Mouse (Mus musculus) gastrocnemius, adult 18-20 months (tissue): Measurements from ENCODE around the gene Ankdd1a. TPM values are rescaled to one million over a fixed set of nuclear protein-coding genes. Genes with fewer than 3 reads are reported as not detected.
A peak's percentile ranks its signal among the peaks of the same experiment; 100 is the strongest.

Experiments used
- DNase-seq: peaks from one replicate; pipeline ENCODE4 v3.0.0; 2021; ENCODE audit warnings: low spot score
- long read RNA-seq, 2 experiments: library from polyadenylated mRNA; stranded (forward); transcript quantifications; one replicate each; pipeline ENCODE4 v2.0.0; 2021
- total RNA-seq, 2 experiments: library from RNA; stranded (reverse); gene quantifications; 2 replicates each; pipeline ENCODE4 v1.2.3; 2021

The Ankdd1a gene
- not detected for total RNA-seq
- long read RNA-seq, experiment 1 = 0 reads
- long read RNA-seq, experiment 2 = 0 reads

- DNase-seq = no peak
Measured at GRCm38 (mm10) chr9:65519807-65520504, at the start of gene Ankdd1a. TSS of gene Ankdd1a (minus strand) at chr9:65520193.

DNA sequence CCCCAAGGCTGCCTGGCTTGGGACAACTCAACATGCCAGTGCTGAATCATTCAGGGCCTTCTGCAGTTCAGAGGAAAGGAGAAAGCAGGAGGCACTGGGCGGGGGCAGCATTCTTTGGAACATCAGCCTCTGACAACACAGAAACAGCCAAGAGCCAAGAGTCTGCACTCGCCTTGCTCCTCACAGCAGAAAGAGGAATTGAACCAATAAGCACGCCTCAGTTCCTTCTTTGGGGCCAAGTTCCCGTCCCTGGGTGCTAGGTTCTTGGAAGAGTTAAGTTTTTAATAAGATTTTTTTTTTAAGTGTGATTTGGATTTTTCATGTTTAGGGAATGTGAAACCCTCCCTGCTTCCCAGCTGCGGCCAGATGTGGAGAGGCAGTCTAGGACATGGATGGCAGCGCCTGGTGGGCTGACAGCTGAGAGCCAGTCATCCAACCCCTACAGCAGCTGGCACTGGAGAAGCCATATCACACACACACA, 49.5 kb upstream of the Ankdd1a start:
- DNase-seq = peak; percentile 73

- no peak for DNase-seq
Measured at GRCm38 (mm10) chr9:65568787-65569186, 48.8 kb upstream of the Ankdd1a start.

DNA sequence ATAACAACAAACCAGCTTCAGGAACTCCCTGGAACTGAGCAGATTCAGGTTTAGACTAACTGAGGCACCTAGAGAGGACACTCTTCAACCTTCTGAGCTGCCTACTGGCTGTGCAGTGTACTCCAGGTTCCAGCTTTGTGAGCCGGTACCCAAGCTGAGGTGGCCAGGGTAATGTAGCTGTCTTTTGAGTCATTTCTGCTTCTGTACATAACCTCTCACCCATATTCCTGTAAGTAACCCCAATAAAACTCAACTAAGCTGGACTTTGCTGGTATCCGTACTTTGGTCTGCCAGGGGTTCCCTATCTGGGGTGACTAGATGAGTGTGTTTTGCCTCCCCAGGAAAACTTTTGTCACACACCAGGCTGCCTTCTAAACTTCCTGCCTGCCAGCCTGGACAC, 44.7 kb upstream of the Ankdd1a start:
- DNase-seq = no peak

- no peak for DNase-seq
Measured at GRCm38 (mm10) chr9:65563073-65563472, 43.1 kb upstream of the Ankdd1a start.

- peak; percentile 71 for DNase-seq
Measured at GRCm38 (mm10) chr9:65562081-65562506, 42.1 kb upstream of the Ankdd1a start.

DNA sequence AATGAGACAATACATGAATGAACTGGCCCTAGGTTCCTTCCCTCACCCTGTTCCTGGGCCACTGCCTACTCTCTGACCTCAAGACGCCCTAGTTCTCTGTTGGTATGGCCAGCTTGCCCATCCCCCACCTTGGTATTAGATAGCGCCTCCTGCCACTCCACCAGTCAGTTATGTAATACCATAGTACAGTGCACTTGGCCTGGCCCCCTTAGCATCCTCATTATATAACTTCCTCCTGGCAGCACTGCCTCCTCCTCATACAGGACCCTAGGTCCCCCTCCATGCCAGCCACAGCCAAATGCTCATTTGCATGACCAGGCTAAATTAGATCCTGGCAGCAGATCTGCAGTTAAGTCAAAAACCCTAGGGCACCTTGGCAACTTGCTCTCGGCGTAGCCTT, 41.0 kb upstream of the Ankdd1a start:
- DNase-seq = peak; percentile 80

DNA sequence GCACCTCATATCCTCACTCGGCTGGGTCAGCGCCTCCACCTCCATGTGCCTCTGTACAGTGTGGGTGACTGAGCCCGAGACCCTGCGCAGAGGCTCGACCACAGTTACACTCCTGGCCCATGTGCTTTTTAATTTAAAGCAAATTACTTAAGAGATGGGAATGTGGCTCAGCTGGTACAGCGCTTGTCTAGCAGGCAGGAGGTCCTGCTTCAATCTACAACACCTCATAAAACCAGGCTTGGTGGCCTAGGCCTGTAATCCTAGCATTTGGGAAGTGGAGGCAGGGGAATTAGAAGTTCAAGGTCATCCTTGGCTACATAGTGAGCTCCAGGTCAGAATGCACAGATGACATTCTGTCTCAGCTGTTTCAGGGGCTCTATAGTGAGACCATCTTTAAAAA, 38.8 kb upstream of the Ankdd1a start:
- DNase-seq = no peak

DNA sequence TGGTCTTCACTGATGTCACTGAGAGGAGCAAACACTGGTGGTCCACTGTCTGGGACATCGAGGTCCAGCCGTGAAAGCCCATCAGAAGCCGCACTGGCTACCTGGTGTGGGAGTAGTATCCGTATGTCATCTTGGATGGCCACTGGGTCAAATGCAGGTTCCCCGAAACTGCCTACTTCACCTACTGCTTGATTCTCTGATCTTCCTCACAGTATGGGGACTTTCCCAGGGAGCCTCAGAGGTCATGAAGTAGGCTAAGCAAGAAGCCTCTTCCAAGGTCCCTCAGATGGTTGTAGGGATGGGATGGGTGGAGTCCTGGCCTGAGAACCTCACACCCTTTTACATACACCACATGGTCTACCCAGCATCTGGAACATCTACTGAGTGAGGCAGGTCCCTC, 37.0 kb upstream of the Ankdd1a start:
- DNase-seq = no peak

GRCm38 (mm10) chr9:65556349-65556748, 36.4 kb upstream of the Ankdd1a start:
- DNase-seq = no peak

DNA sequence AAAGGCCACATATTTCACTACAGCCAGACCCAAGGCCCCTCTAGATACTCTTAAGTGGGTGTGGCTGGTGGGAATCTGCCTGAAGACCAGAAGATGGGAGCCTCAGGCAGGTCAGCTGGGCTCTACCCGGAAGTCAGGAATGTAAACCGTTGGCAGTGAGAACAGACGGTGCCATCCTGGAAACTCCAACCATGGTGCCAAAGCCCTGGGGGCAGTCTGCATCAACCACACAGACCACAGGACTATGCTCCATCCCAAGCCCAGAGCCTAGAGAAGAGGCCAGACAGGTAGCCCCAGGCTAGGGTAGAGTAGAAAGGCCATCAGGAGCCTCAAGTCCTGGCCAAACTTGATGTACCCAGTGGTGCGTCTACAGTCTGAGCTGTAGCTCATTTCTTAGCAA, 35.6 kb upstream of the Ankdd1a start:
- no peak for DNase-seq

GRCm38 (mm10) chr9:65555001-65555405, 35.0 kb upstream of the Ankdd1a start:
- no peak for DNase-seq

DNA sequence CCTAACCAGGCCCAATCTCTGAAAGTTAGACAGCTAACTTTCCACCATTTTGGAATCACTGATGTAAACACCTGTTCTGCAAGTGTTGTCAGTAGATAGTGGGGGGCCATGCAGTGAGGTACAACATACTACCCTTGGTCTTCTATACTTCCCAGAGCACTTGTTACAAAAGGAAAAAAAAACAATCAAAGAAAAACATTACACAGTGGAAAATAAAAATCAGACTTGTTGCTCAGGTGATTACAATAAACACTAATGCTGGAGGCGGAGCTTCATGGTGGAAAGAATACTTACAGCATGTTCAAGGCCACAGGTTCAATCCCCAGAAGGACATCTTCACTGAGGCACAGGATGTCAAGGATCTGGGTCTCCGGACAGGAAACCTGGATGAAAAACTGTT, 32.7 kb upstream of the Ankdd1a start:
- DNase-seq = no peak

GRCm38 (mm10) chr9:65552141-65552540, 32.1 kb upstream of the Ankdd1a start:
- no peak for DNase-seq

GRCm38 (mm10) chr9:65551035-65551434, 31.0 kb upstream of the Ankdd1a start:
- peak; percentile 76 for DNase-seq

- no peak for DNase-seq
Measured at GRCm38 (mm10) chr9:65550079-65550831, 30.3 kb upstream of the Ankdd1a start.

- DNase-seq = no peak
Measured at GRCm38 (mm10) chr9:65549643-65550042, 29.6 kb upstream of the Ankdd1a start.

DNA sequence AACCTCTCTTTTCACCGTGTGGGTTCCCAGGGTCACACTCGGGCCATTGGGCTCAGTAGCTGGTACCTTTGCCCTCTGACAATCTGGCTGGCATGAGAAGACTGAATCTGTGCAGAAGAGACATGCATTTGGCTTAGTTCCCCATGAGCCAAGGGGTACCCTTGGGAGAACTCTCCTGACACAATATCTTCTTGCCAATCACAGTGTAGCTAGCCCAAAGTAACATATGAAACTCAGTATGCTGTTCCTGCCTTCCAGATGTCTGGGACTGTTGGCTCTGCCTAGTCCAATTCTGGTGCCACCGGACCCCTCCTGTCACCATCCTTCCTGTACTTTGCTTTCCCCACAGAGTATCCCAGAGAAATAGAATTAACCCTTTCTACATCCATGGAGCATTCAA, 29.1 kb upstream of the Ankdd1a start:
- DNase-seq = no peak

DNA sequence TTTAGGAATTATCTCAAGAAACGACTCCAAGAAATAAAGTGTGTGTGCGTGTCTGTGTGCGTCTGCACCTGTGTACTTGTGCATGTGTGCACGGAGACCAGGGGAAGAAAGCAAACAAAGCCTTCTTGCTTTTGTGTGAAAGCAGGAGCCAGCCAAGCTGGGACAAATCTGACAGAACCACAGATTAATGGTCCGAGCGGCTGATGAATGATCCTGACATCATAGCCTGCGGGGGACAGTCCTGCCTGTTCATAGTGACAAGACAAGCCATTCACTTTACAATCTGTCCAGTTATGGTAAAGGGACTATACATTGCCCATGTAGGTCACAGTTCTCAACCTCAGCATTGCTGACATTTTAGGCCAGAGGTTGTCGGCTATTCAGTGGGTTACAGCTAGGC, 28.3 kb upstream of the Ankdd1a start:
- no peak for DNase-seq

- DNase-seq = no peak
Measured at GRCm38 (mm10) chr9:65547844-65548243, 27.9 kb upstream of the Ankdd1a start.

DNA sequence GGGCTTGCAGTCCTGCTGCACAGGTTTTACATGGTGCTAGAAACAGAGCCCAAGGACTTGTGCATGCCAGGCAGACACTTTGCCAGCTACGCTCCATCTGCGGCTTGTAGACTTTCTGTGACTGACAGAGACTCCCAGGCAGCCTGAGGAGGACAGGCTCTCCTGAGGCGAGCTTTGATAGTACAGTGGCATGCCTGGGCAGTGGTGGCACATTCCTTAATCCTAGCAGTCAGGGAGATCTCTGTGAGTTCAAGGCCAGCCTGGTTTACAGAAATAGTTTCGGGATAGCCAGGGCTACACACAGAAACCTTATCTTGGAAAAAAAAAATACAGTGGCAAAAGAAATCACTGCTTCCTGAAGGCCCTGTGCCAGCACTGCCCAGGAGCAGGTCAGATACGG, 27.1 kb upstream of the Ankdd1a start:
- DNase-seq = no peak

GRCm38 (mm10) chr9:65546413-65546695, 26.4 kb upstream of the Ankdd1a start:
- DNase-seq = no peak
